Mouse (Mus musculus): ENCODE measurements around the gene Rgs6. TPM values are rescaled to one million over a fixed set of nuclear protein-coding genes. Genes with fewer than 3 reads are reported as not detected.

Gene Rgs6
- 1.3 and 1.5 TPM in 2 replicates for polyA plus RNA-seq (2015; fragmentation: Nextera tagmentation; extraction: Ambion mirVana)

- no peaks in the 10 kb centered on the region for H3K36me3 ChIP-seq (ENCODE audit: control insufficient read depth, insufficient read depth, low read length)
- no peak within 1 kb of the TSS for H3K4me3 ChIP-seq (ENCODE audit: low read depth, low read length)
- H3K9me3 ChIP-seq (ENCODE audit: control insufficient read depth, low read length), result no peaks in the 10 kb centered on the region
- no peak for ATAC-seq (ENCODE audit: low FRiP score, low TSS enrichment)
- H3K4me1 ChIP-seq (replicated peaks; ENCODE audit: control insufficient read depth, insufficient read depth), result no peaks in the 10 kb centered on the region
- no peak within 1 kb of the TSS for H3K9ac ChIP-seq (ENCODE audit: low read length)
- H3K4me2 ChIP-seq (replicated peaks; ENCODE audit: low read depth), result no peak within 1 kb of the TSS
- 71% methylated on average over 2 of the region's 2 CpGs for WGBS
- H3K27me3 ChIP-seq (ENCODE audit: control insufficient read depth, insufficient read depth, low read length), result no peaks in the 10 kb centered on the region
- no peak for TF ChIP-seq CTCF (IDR thresholded peaks at IDR 0.05; ENCODE audit: low read depth)
- TF ChIP-seq EP300 (optimal IDR thresholded peaks at IDR 0.05), result no peak
- no peak for DNase-seq (ENCODE audit: low spot score)
- no peak within 1 kb of the TSS for H3K27ac ChIP-seq (replicated peaks)
Observed at GRCm38 (mm10) chr12:82588017-82588416, at the start of gene Rgs6. Gene Rgs6 (plus strand): TSS chr12:82588292.

DNA sequence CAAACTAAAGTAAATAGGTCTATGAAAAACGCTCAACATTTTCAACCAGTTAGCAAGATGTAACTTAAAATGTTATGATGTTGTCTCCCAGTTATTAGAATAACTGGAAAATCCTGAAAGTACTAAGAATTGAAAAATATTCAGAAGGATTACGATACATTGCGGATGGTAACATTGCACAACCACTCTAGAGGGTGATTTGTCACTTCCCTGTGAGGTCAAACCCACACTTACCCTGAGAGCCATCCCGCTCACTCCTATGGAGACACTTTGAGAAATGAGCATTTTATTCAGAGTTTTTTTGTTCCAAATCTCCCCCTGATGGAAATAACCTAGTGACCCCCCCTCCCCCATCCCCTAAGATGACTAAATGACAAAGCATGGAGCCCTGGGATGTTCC, 41.0 kb upstream of the Rgs6 start:
- Histone ChIP-seq H3K27ac (replicated peaks) (no peak overlapping the region), H3K4me1 (replicated peaks; ENCODE audit: control insufficient read depth, insufficient read depth) (no peaks in the 10 kb centered on the region), H3K4me3 (ENCODE audit: low read depth, low read length) (no peak overlapping the region), H3K9me3 (ENCODE audit: control insufficient read depth, low read length) (no peaks in the 10 kb centered on the region), H3K9ac (ENCODE audit: low read length) (no peak overlapping the region), H3K4me2 (replicated peaks; ENCODE audit: low read depth) (no peak overlapping the region), H3K27me3 (ENCODE audit: control insufficient read depth, insufficient read depth, low read length) (no peaks in the 10 kb centered on the region), H3K36me3 (ENCODE audit: control insufficient read depth, insufficient read depth, low read length) (no peaks in the 10 kb centered on the region)
- DNase-seq (ENCODE audit: low spot score) (no peak), ATAC-seq (ENCODE audit: low FRiP score, low TSS enrichment) (no peak)
- 77% methylated on average over 4 of the region's 4 CpGs for WGBS
- no peak for TF ChIP-seq EP300 (optimal IDR thresholded peaks at IDR 0.05)
- no peak for TF ChIP-seq CTCF (IDR thresholded peaks at IDR 0.05; ENCODE audit: low read depth)

DNA sequence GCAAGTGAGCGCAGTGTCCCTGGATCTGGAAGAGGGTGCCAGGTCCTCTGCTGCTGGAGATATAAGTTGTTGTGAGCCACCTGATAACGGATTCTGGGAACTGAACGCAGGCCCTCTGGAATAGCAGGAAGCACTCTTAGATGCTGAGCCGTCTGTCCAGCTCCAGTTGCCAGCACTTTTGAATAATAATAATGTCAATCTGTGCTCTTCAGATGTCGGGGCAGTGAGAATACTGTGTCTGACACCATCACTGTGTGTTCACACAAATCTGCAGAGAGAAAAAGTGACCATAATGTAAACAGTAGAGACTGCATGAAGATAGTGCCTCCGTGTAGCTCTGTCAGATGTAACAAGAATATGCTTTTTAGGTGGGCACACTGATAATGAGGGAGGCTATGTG, 38.9 kb upstream of the Rgs6 start:
- Histone ChIP-seq H3K9me3 (ENCODE audit: control insufficient read depth, low read length) (no peaks in the 10 kb centered on the region), H3K27me3 (ENCODE audit: control insufficient read depth, insufficient read depth, low read length) (no peaks in the 10 kb centered on the region), H3K36me3 (ENCODE audit: control insufficient read depth, insufficient read depth, low read length) (no peaks in the 10 kb centered on the region), H3K9ac (ENCODE audit: low read length) (no peak overlapping the region), H3K27ac (replicated peaks) (no peak overlapping the region), H3K4me2 (replicated peaks; ENCODE audit: low read depth) (no peak overlapping the region), H3K4me1 (replicated peaks; ENCODE audit: control insufficient read depth, insufficient read depth) (no peaks in the 10 kb centered on the region), H3K4me3 (ENCODE audit: low read depth, low read length) (no peak overlapping the region)
- no peak for ATAC-seq (ENCODE audit: low FRiP score, low TSS enrichment)
- 70% methylated on average over 6 of the region's 6 CpGs for WGBS
- no peak for TF ChIP-seq EP300 (optimal IDR thresholded peaks at IDR 0.05)
- TF ChIP-seq CTCF (IDR thresholded peaks at IDR 0.05; ENCODE audit: low read depth), result no peak
- DNase-seq (ENCODE audit: low spot score), result no peak

DNA sequence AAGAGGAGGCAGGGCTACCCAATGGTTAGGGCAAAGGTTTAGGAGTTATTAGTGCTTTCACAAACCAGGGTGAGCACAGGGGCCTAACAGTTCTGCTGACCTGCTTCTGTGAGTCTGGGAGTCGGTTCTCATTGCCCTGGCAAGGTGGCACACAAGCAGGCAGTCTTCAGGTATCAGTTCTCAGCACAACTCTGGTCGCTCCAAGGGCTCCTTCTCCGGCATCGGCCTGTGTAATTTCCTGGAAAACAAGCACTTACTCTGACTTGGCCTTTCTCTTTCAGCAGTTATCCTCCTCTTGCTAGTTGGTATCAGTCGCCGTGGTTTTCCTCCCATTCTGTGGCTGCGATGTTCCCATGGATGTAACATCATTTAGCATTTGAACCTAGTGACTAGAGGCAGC, 38.0 kb upstream of the Rgs6 start:
- DNase-seq (ENCODE audit: low spot score), result no peak
- Histone ChIP-seq H3K4me1 (replicated peaks; ENCODE audit: control insufficient read depth, insufficient read depth) (no peaks in the 10 kb centered on the region), H3K4me2 (replicated peaks; ENCODE audit: low read depth) (no peak overlapping the region), H3K9ac (ENCODE audit: low read length) (no peak overlapping the region), H3K27ac (replicated peaks) (no peak overlapping the region), H3K27me3 (ENCODE audit: control insufficient read depth, insufficient read depth, low read length) (no peaks in the 10 kb centered on the region), H3K9me3 (ENCODE audit: control insufficient read depth, low read length) (no peaks in the 10 kb centered on the region), H3K4me3 (ENCODE audit: low read depth, low read length) (no peak overlapping the region), H3K36me3 (ENCODE audit: control insufficient read depth, insufficient read depth, low read length) (no peaks in the 10 kb centered on the region)
- no peak for TF ChIP-seq CTCF (IDR thresholded peaks at IDR 0.05; ENCODE audit: low read depth)
- TF ChIP-seq EP300 (optimal IDR thresholded peaks at IDR 0.05), result no peak
- WGBS, result 93% methylated on average over 7 of the region's 7 CpGs
- no peak for ATAC-seq (ENCODE audit: low FRiP score, low TSS enrichment)

DNA sequence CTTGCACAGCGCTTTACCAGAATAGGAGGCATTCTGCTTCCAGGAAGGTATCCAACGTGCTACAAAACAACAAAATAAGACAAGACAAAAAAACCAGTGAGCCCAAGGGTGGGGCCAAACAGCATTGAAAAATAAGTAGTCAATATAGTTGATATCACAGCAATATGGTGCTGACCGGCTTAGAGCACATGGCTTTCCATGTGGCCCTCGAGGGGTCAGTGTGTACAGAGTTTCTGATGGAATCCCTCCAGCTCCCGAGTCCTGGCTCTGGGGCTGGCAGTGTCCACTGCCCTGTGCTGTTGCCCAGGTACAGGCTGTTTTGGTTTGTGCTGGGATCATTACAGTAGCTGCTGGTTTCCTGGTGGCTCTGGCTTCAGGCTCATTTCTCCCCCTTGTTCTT, 35.7 kb upstream of the Rgs6 start:
- Histone ChIP-seq H3K9ac (ENCODE audit: low read length) (no peak overlapping the region), H3K9me3 (ENCODE audit: control insufficient read depth, low read length) (no peaks in the 10 kb centered on the region), H3K27ac (replicated peaks) (no peak overlapping the region), H3K4me3 (ENCODE audit: low read depth, low read length) (no peak overlapping the region), H3K27me3 (ENCODE audit: control insufficient read depth, insufficient read depth, low read length) (no peaks in the 10 kb centered on the region), H3K36me3 (ENCODE audit: control insufficient read depth, insufficient read depth, low read length) (no peaks in the 10 kb centered on the region), H3K4me1 (replicated peaks; ENCODE audit: control insufficient read depth, insufficient read depth) (no peaks in the 10 kb centered on the region), H3K4me2 (replicated peaks; ENCODE audit: low read depth) (no peak overlapping the region)
- 87% methylated on average over 5 of the region's 5 CpGs for WGBS
- ATAC-seq (ENCODE audit: low FRiP score, low TSS enrichment), result no peak
- DNase-seq (ENCODE audit: low spot score), result no peak
- no peak for TF ChIP-seq EP300 (optimal IDR thresholded peaks at IDR 0.05)
- TF ChIP-seq CTCF (IDR thresholded peaks at IDR 0.05; ENCODE audit: low read depth), result no peak

DNA sequence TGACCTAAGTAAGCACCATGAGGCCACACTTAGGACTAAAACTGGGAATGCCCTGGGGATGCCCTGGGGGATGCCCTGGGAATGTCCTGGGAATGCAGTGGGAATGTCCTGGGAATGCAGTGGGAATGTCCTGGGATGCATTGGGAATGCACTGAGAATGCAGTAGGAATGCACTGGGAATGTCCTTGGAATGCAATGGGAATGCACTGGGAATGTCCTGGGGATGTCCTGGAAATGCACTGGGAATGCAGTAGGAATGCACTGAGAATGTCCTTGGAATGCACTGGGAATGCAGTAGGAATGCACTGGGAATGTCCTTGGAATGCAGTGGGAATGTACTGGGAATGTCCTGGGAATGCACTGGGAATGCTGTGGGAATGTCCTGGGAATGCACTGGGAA, 25.2 kb upstream of the Rgs6 start:
- DNase-seq (ENCODE audit: low spot score), result no peak
- H3K27me3 ChIP-seq (ENCODE audit: control insufficient read depth, insufficient read depth, low read length), result no peaks in the 10 kb centered on the region

More for the DNA sequence above, 25.2 kb upstream of the Rgs6 start:
- Histone ChIP-seq H3K4me2 (replicated peaks; ENCODE audit: low read depth) (no peak overlapping the region), H3K27ac (replicated peaks) (no peak overlapping the region), H3K4me1 (replicated peaks; ENCODE audit: control insufficient read depth, insufficient read depth) (no peaks in the 10 kb centered on the region), H3K4me3 (ENCODE audit: low read depth, low read length) (no peak overlapping the region), H3K36me3 (ENCODE audit: control insufficient read depth, insufficient read depth, low read length) (no peaks in the 10 kb centered on the region), H3K9ac (ENCODE audit: low read length) (no peak overlapping the region), H3K9me3 (ENCODE audit: control insufficient read depth, low read length) (no peaks in the 10 kb centered on the region)
- ATAC-seq (ENCODE audit: low FRiP score, low TSS enrichment), result no peak
- no peak for TF ChIP-seq CTCF (IDR thresholded peaks at IDR 0.05; ENCODE audit: low read depth)
- no peak for TF ChIP-seq EP300 (optimal IDR thresholded peaks at IDR 0.05)

Measured in stomach, postnatal 0 days (tissue).